Mouse (Mus musculus) kidney, adult 2 months (tissue): ENCODE results near the gene Pygl.

ENCODE experiments used
- CTCF ChIP-seq: fragments of 200-500 bp; conservative IDR thresholded peaks from 2 replicates; pipeline ENCODE4 v1.5.1; 2011; ENCODE audit warnings: low read depth, mild to moderate bottlenecking, control low read depth, low read length, moderate library complexity, mixed read lengths; ENCODE audit not compliant: insufficient read depth, insufficient read length
- POLR2A ChIP-seq: fragments of 200-500 bp; IDR thresholded peaks from one replicate; pipeline ENCODE4 v1.6.1; 2011; ENCODE audit warnings: low read depth, low read length, control low read depth

- TF ChIP-seq CTCF = no peak
- no peak for TF ChIP-seq POLR2A
Observed at GRCm38 (mm10) chr12:70148631-70149265, 82.5 kb downstream of the Pygl start.
